Mouse (Mus musculus): ENCODE measurements around the gene Hmg20a. TPM values are rescaled to one million over a fixed set of nuclear protein-coding genes. Genes with fewer than 3 reads are reported as not detected.

Gene Hmg20a
- total RNA-seq (2014; fragmentation: Nextera tagmentation) (58.2 and 60.9 TPM in 2 replicates), total RNA-seq (2017) (25.6 and 30.8 TPM in 2 replicates), polyA plus RNA-seq (2012) (5.9 and 10.9 TPM in 2 replicates)

GRCm38 (mm10) chr9:56417948-56418737, at the start of gene Hmg20a, which contains the start of gene Peak1:
TSS of gene Hmg20a (plus strand) at chr9:56418609.
TSS of gene Peak1 (minus strand) at chr9:56418067.
- H3K27me3 ChIP-seq (ENCODE audit: insufficient read depth, low read length) = no peaks in the 10 kb centered on the region
- H3K4me3 ChIP-seq (ENCODE audit: low read depth, low read length) = peak within 1 kb of the TSS; percentile 98
- peaks cover 38% of the 10 kb centered on the region for H3K4me1 ChIP-seq (ENCODE audit: insufficient read depth, low read depth, low read length)
- peaks cover 15% of the 10 kb centered on the region for H3K36me3 ChIP-seq (replicated peaks)
- H3K9me3 ChIP-seq (replicated peaks) = no peaks in the 10 kb centered on the region
- peak; percentile 87 for DNase-seq (ENCODE audit: low spot score)
- peak; percentile 82 for ATAC-seq (ENCODE audit: extremely low read depth, insufficient number of reproducible peaks, low FRiP score, poor library complexity, severe bottlenecking)
- TF ChIP-seq TAL1 (conservative IDR thresholded peaks at IDR 0.05; ENCODE audit: low read depth, low read length) (no peak), CTCF (IDR thresholded peaks at IDR 0.05; ENCODE audit: low read depth, low read length) (no peak), GATA1 (IDR thresholded peaks at IDR 0.05; ENCODE audit: borderline replicate concordance, low read length) (no peak), GATA2 (IDR thresholded peaks at IDR 0.05; ENCODE audit: borderline replicate concordance, low read depth, low read length) (no peak), POLR2AphosphoS5 (IDR thresholded peaks at IDR 0.05; ENCODE audit: insufficient replicate concordance, low read depth, low read length) (no peak)

GRCm38 (mm10) chr9:56368814-56369213, 49.6 kb upstream of the Hmg20a start:
- TF ChIP-seq CTCF (IDR thresholded peaks at IDR 0.05; ENCODE audit: low read depth, low read length) (no peak), TAL1 (conservative IDR thresholded peaks at IDR 0.05; ENCODE audit: low read depth, low read length) (no peak), GATA1 (IDR thresholded peaks at IDR 0.05; ENCODE audit: borderline replicate concordance, low read length) (no peak), GATA2 (IDR thresholded peaks at IDR 0.05; ENCODE audit: borderline replicate concordance, low read depth, low read length) (no peak), POLR2AphosphoS5 (IDR thresholded peaks at IDR 0.05; ENCODE audit: insufficient replicate concordance, low read depth, low read length) (no peak)
- H3K9me3 ChIP-seq (replicated peaks) = no peaks in the 10 kb centered on the region
- no peak overlapping the region for H3K4me3 ChIP-seq (ENCODE audit: low read depth, low read length)
- no peaks in the 10 kb centered on the region for H3K4me1 ChIP-seq (ENCODE audit: insufficient read depth, low read depth, low read length)
- no peak for ATAC-seq (ENCODE audit: extremely low read depth, insufficient number of reproducible peaks, low FRiP score, poor library complexity, severe bottlenecking)
- H3K36me3 ChIP-seq (replicated peaks) = peaks cover 15% of the 10 kb centered on the region
- no peak for DNase-seq (ENCODE audit: low spot score)
- H3K27me3 ChIP-seq (ENCODE audit: insufficient read depth, low read length) = no peaks in the 10 kb centered on the region

GRCm38 (mm10) chr9:56370710-56371109, 47.7 kb upstream of the Hmg20a start:
- no peak for DNase-seq (ENCODE audit: low spot score)
- H3K4me3 ChIP-seq (ENCODE audit: low read depth, low read length) = no peak overlapping the region

GRCm38 (mm10) chr9:56374401-56374800, 44.0 kb upstream of the Hmg20a start:
- H3K9me3 ChIP-seq (replicated peaks) = no peaks in the 10 kb centered on the region
- no peak overlapping the region for H3K4me3 ChIP-seq (ENCODE audit: low read depth, low read length)
- no peaks in the 10 kb centered on the region for H3K4me1 ChIP-seq (ENCODE audit: insufficient read depth, low read depth, low read length)
- peaks cover 21% of the 10 kb centered on the region for H3K36me3 ChIP-seq (replicated peaks)
- no peak for TF ChIP-seq POLR2AphosphoS5 (IDR thresholded peaks at IDR 0.05; ENCODE audit: insufficient replicate concordance, low read depth, low read length)
- TF ChIP-seq GATA1 (IDR thresholded peaks at IDR 0.05; ENCODE audit: borderline replicate concordance, low read length) = no peak
- no peak for TF ChIP-seq TAL1 (conservative IDR thresholded peaks at IDR 0.05; ENCODE audit: low read depth, low read length)
- TF ChIP-seq CTCF (IDR thresholded peaks at IDR 0.05; ENCODE audit: low read depth, low read length) = no peak
- no peak for TF ChIP-seq GATA2 (IDR thresholded peaks at IDR 0.05; ENCODE audit: borderline replicate concordance, low read depth, low read length)
- DNase-seq (ENCODE audit: low spot score) (no peak), ATAC-seq (ENCODE audit: extremely low read depth, insufficient number of reproducible peaks, low FRiP score, poor library complexity, severe bottlenecking) (no peak)
- H3K27me3 ChIP-seq (ENCODE audit: insufficient read depth, low read length) = no peaks in the 10 kb centered on the region

More at GRCm38 (mm10) chr9:56370710-56371109, 47.7 kb upstream of the Hmg20a start:
- TF ChIP-seq TAL1 (conservative IDR thresholded peaks at IDR 0.05; ENCODE audit: low read depth, low read length) (no peak), GATA2 (IDR thresholded peaks at IDR 0.05; ENCODE audit: borderline replicate concordance, low read depth, low read length) (no peak), GATA1 (IDR thresholded peaks at IDR 0.05; ENCODE audit: borderline replicate concordance, low read length) (no peak), POLR2AphosphoS5 (IDR thresholded peaks at IDR 0.05; ENCODE audit: insufficient replicate concordance, low read depth, low read length) (no peak), CTCF (IDR thresholded peaks at IDR 0.05; ENCODE audit: low read depth, low read length) (no peak)
- H3K9me3 ChIP-seq (replicated peaks) = no peaks in the 10 kb centered on the region
- no peaks in the 10 kb centered on the region for H3K4me1 ChIP-seq (ENCODE audit: insufficient read depth, low read depth, low read length)
- H3K27me3 ChIP-seq (ENCODE audit: insufficient read depth, low read length) = no peaks in the 10 kb centered on the region
- H3K36me3 ChIP-seq (replicated peaks) = peaks cover 17% of the 10 kb centered on the region
- ATAC-seq (ENCODE audit: extremely low read depth, insufficient number of reproducible peaks, low FRiP score, poor library complexity, severe bottlenecking) = no peak

- DNase-seq (ENCODE audit: low spot score) = no peak
- TF ChIP-seq CTCF (IDR thresholded peaks at IDR 0.05; ENCODE audit: low read depth, low read length) (no peak), GATA2 (IDR thresholded peaks at IDR 0.05; ENCODE audit: borderline replicate concordance, low read depth, low read length) (no peak), POLR2AphosphoS5 (IDR thresholded peaks at IDR 0.05; ENCODE audit: insufficient replicate concordance, low read depth, low read length) (no peak), TAL1 (conservative IDR thresholded peaks at IDR 0.05; ENCODE audit: low read depth, low read length) (no peak), GATA1 (IDR thresholded peaks at IDR 0.05; ENCODE audit: borderline replicate concordance, low read length) (no peak)
Observed at GRCm38 (mm10) chr9:56382786-56383185, 35.6 kb upstream of the Hmg20a start.

GRCm38 (mm10) chr9:56392857-56393256, 25.6 kb upstream of the Hmg20a start:
- Histone ChIP-seq H3K27me3 (ENCODE audit: insufficient read depth, low read length) (no peaks in the 10 kb centered on the region), H3K4me1 (ENCODE audit: insufficient read depth, low read depth, low read length) (peaks cover 13% of the 10 kb centered on the region), H3K4me3 (ENCODE audit: low read depth, low read length) (no peak overlapping the region), H3K36me3 (replicated peaks) (peaks cover 9% of the 10 kb centered on the region), H3K9me3 (replicated peaks) (no peaks in the 10 kb centered on the region)
- ATAC-seq (ENCODE audit: extremely low read depth, insufficient number of reproducible peaks, low FRiP score, poor library complexity, severe bottlenecking) (no peak), DNase-seq (ENCODE audit: low spot score) (no peak)
- TF ChIP-seq POLR2AphosphoS5 (IDR thresholded peaks at IDR 0.05; ENCODE audit: insufficient replicate concordance, low read depth, low read length) = no peak
- no peak for TF ChIP-seq CTCF (IDR thresholded peaks at IDR 0.05; ENCODE audit: low read depth, low read length)
- TF ChIP-seq GATA1 (IDR thresholded peaks at IDR 0.05; ENCODE audit: borderline replicate concordance, low read length) = no peak
- TF ChIP-seq GATA2 (IDR thresholded peaks at IDR 0.05; ENCODE audit: borderline replicate concordance, low read depth, low read length) = no peak

More at GRCm38 (mm10) chr9:56382786-56383185, 35.6 kb upstream of the Hmg20a start:
- no peak for ATAC-seq (ENCODE audit: extremely low read depth, insufficient number of reproducible peaks, low FRiP score, poor library complexity, severe bottlenecking)
- H3K36me3 ChIP-seq (replicated peaks) = peaks cover 2% of the 10 kb centered on the region
- no peaks in the 10 kb centered on the region for H3K27me3 ChIP-seq (ENCODE audit: insufficient read depth, low read length)
- no peaks in the 10 kb centered on the region for H3K4me1 ChIP-seq (ENCODE audit: insufficient read depth, low read depth, low read length)
- H3K9me3 ChIP-seq (replicated peaks) = no peaks in the 10 kb centered on the region
- H3K4me3 ChIP-seq (ENCODE audit: low read depth, low read length) = no peak overlapping the region
